Mouse (Mus musculus) NIH3T3 (cell line): Measurements from ENCODE around the gene Eif4a1.

Source experiments
- DNase-seq: peaks from one replicate; pipeline ENCODE4 v3.0.0-alpha.2; 2012; ENCODE audit warnings: low read depth

Eif4a1 gene

GRCm38 (mm10) chr11:69699595-69699994 lies 27.4 kb upstream of the Eif4a1 start:
- DNase-seq, result no peak

- DNase-seq, result no peak
These were observed 26.4 kb upstream of the Eif4a1 start for GRCm38 (mm10) chr11:69698574-69698973.

- no peak for DNase-seq
These were observed 25.2 kb upstream of the Eif4a1 start for GRCm38 (mm10) chr11:69697396-69697795.

GRCm38 (mm10) chr11:69695361-69696181 lies 23.3 kb upstream of the Eif4a1 start, which contains the start of the genes Tnfsf12 and Tnfsfm13:
Gene Tnfsf12 (minus strand): TSS chr11:69695849.
Gene Tnfsfm13 (minus strand): TSS chr11:69696098.
- peak; percentile 83 for DNase-seq

- no peak for DNase-seq
These were observed 22.8 kb upstream of the Eif4a1 start for GRCm38 (mm10) chr11:69695046-69695360.

- DNase-seq, result no peak
These were observed 21.3 kb upstream of the Eif4a1 start for GRCm38 (mm10) chr11:69693421-69693965.

GRCm38 (mm10) chr11:69692863-69693262 lies 20.6 kb upstream of the Eif4a1 start:
- DNase-seq, result no peak

- no peak for DNase-seq
These were observed 20.1 kb upstream of the Eif4a1 start for GRCm38 (mm10) chr11:69692196-69692811.

GRCm38 (mm10) chr11:69689891-69690290 lies 17.7 kb upstream of the Eif4a1 start:
- no peak for DNase-seq

- no peak for DNase-seq
These were observed 14.8 kb upstream of the Eif4a1 start for GRCm38 (mm10) chr11:69687061-69687460.

GRCm38 (mm10) chr11:69686377-69686776 lies 14.2 kb upstream of the Eif4a1 start:
- DNase-seq, result peak; percentile 68

GRCm38 (mm10) chr11:69685526-69686148 lies 13.4 kb upstream of the Eif4a1 start, which contains the start of gene Tnfsf13:
Gene Tnfsf13 (minus strand): TSS chr11:69685784.
- DNase-seq, result peak; percentile 81

- no peak for DNase-seq
These were observed 12.7 kb upstream of the Eif4a1 start for GRCm38 (mm10) chr11:69684936-69685335.

GRCm38 (mm10) chr11:69684128-69684745 lies 12.0 kb upstream of the Eif4a1 start:
- no peak for DNase-seq

GRCm38 (mm10) chr11:69683576-69683975 lies 11.4 kb upstream of the Eif4a1 start:
- DNase-seq, result no peak

GRCm38 (mm10) chr11:69682840-69683533 lies 10.8 kb upstream of the Eif4a1 start:
- DNase-seq, result peak; percentile 95

- DNase-seq, result no peak
These were observed 10.1 kb upstream of the Eif4a1 start for GRCm38 (mm10) chr11:69682209-69682839.

GRCm38 (mm10) chr11:69681314-69682208 lies 9.3 kb upstream of the Eif4a1 start, which contains the start of gene Senp3:
Gene Senp3 (minus strand): TSS chr11:69682084.
- DNase-seq, result peak; percentile 97

- no peak for DNase-seq
These were observed 8.1 kb upstream of the Eif4a1 start for GRCm38 (mm10) chr11:69680136-69680855.
